Mouse (Mus musculus): ENCODE measurements around the gene Sac3d1. TPM values are rescaled to one million over a fixed set of nuclear protein-coding genes. Genes with fewer than 3 reads are reported as not detected.

Sac3d1 gene
- polyA plus RNA-seq, 1 experiment: 5.7 TPM

DNA sequence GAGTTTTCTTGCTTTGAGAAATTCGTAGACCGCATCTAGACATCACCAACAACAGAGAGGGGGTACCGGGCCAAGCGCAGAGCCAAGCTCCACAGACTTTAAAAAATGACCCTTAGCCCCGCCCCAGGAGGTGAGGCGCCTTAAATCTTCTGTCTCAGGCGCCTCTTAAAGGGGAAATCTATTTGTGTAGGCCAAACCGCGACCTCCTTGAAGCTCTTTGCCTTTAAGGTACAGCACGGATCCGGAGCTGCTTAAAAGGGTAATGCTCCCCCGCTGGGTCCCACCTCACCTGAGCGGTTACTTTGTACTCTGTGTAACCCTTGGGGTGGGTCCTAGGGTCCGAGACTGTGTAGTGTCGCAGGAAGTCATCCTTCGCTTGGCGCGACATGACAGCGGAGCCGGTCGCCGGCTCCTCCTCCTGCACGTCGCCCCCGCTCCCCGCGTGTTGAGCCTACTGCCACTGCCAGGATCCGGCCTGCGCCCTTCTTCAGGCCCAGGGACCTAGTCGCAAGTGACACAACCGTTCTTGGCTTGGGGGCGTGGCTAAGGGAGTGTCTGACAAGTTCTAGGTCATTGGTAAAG, 9.4 kb upstream of the Sac3d1 start, which contains the start of gene Snx15:
TSS of gene Snx15 (minus strand) at position 545 of the 582 bp plus-strand sequence.
- no peaks in the 10 kb centered on the region for H3K4me1 ChIP-seq (ENCODE audit: control insufficient read depth, insufficient read depth, insufficient read length, low read length)
- peak within 1 kb of the TSS; percentile 86 for H3K27ac ChIP-seq (replicated peaks; ENCODE audit: low read depth, low read length)
- peak within 1 kb of the TSS; percentile 68 for H3K4me3 ChIP-seq (ENCODE audit: insufficient read depth, low read depth, low read length)

DNA sequence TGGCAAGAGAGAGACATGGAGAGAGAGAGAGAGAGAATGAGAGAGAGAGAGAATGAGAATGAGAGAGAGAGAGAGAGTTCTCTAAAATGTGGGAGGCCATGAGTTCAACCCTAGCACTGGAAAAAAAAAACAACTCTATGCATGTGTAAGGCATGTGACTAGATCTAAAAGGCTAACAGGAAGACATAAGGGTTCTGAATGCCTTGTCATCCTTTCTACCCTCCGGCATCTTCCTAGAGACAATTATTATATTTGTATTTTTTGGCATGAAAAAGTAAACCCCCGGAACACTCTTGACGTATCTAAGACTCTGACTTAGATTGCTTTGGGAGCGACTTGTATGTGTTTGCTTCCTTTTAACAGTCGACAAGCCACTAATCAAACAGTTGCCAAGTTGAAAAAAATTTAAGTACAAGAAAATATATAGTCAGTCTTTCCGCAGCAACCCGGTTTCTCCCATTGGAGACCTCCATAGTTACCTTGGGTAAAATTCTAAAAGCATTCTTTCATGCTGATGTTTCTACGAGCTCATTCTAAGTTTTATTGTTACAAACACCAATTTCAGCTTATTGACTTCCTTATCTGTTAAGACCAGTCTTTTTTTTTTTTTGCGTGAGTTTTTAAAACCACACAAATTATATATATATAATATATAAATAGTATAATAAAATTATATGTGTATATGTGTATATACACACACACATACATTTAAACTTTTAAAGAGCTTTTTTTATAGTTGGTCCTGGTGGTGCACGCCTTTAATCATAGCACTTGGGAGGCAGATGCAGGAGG, 8.5 kb upstream of the Sac3d1 start:
- Histone ChIP-seq H3K27ac (replicated peaks; ENCODE audit: low read depth, low read length) (no peak overlapping the region; the same call in 1 of the 2 replicates), H3K4me1 (ENCODE audit: control insufficient read depth, insufficient read depth, insufficient read length, low read length) (no peaks in the 10 kb centered on the region), H3K4me3 (ENCODE audit: insufficient read depth, low read depth, low read length) (peak overlapping the region; percentile 68)

DNA sequence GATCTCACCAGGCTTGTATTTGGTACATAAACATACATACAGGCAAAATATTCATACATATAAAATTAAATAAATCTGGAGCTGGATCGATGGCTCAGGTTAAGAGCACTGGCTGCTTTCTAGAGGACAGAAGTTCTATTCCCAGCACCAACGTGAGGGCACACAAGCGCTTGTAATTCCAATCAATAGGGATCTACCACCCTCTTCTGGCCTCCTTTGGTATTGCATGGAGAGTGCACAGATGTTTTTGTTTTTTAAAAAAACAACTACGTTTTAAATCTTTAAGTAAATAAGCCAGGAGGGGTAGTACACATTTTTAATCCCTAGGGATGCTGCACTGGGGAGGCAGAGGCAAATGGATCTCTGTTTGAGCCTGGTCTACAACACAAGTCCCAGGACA, 7.8 kb upstream of the Sac3d1 start:
- H3K4me1 ChIP-seq (ENCODE audit: control insufficient read depth, insufficient read depth, insufficient read length, low read length): no peaks in the 10 kb centered on the region
- no peak overlapping the region for H3K27ac ChIP-seq (replicated peaks; ENCODE audit: low read depth, low read length)

DNA sequence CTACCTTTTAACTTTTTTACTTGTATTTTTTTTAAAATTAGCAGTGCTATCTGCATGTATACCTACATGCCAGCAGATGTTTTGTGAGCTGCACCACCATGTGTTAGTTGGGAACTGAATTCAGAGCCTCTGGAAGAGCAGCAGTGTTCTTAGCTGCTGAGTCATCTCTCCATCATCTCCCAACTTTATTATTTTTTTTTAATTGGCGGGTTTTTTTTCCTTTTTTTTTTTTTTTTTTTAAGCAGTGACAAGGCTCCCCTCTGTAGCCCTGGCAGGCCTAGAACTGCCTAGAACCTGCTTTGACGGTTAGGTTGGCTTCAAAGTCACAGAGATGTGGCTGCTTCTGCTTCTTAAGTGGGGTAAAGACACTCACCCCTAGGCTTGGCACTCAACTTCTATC, 6.4 kb upstream of the Sac3d1 start:
- Histone ChIP-seq H3K4me3 (ENCODE audit: insufficient read depth, low read depth, low read length) (no peak overlapping the region), H3K4me1 (ENCODE audit: control insufficient read depth, insufficient read depth, insufficient read length, low read length) (no peaks in the 10 kb centered on the region), H3K27ac (replicated peaks; ENCODE audit: low read depth, low read length) (no peak overlapping the region)

More for the DNA sequence above, 7.8 kb upstream of the Sac3d1 start:
- no peak overlapping the region for H3K4me3 ChIP-seq (ENCODE audit: insufficient read depth, low read depth, low read length)

DNA sequence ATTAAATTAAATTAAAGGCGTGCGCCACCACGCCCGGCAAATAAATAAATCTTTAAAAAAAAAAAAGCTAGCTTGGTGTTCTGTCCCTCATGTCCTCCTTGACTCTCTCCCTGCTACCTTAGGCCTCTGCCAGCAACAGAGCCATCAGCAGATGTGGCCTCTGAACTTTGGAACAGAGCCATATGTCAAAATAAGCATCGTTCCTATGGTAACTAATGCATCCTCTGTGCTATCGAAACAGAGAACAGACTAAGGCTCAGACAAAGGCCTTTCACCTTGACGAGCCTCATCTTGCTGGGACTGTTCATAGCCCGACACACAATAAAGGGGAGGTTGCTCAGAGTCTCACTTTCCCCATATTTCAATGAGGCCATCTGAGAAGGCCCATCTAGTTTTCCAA, 4.9 kb upstream of the Sac3d1 start:
- Histone ChIP-seq H3K27ac (replicated peaks; ENCODE audit: low read depth, low read length) (no peak overlapping the region), H3K4me3 (ENCODE audit: insufficient read depth, low read depth, low read length) (no peak overlapping the region), H3K4me1 (ENCODE audit: control insufficient read depth, insufficient read depth, insufficient read length, low read length) (no peaks in the 10 kb centered on the region)

DNA sequence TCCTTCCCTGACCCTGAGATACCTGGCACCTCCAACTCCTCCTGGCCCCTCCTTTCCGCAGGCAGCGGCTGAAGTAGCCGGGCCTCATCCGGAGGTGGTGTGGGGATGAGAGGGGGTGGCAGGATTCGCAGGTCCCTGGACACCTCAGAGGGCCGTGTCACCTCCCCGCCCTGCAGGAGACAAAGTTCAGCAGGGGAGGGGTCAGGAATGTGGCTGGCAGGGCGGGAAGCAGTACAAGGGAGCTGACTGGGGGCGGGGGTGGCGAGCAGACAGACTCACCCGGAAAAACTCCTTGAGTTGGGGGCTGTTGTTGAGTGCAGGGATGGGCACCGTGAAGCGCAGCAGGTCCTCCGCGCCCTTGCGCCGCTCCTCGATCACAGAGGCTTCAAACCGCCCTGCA, 3.3 kb upstream of the Sac3d1 start:
- Histone ChIP-seq H3K4me3 (ENCODE audit: insufficient read depth, low read depth, low read length) (no peak overlapping the region), H3K27ac (replicated peaks; ENCODE audit: low read depth, low read length) (no peak overlapping the region), H3K4me1 (ENCODE audit: control insufficient read depth, insufficient read depth, insufficient read length, low read length) (no peaks in the 10 kb centered on the region)

DNA sequence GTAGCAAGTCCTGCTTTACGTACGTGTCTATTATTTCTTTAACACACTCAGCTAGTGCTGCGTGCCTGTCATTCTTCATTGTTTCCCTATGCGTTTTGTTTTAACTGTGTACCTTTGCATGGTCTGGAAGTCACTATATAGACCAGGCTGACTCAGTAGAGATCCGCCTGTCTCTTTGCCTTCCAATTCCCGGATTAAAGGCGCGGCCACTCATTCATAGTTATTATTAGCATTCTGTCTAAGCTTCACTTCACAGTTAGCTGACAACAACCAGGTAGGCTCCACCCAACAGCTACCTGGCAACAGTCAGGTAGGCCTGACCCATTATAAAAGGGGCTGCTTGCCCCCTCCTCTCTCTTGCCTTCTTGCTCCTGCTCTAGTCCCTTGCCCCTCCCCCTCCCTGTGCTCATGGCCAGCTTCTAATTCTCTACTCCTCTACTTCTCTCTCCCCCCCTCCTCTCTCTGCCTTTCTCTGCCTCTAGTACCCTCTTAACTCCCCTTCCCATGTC, 281 bp upstream of the Sac3d1 start:
- Histone ChIP-seq H3K4me1 (ENCODE audit: control insufficient read depth, insufficient read depth, insufficient read length, low read length) (no peaks in the 10 kb centered on the region; the same call in 1 of the 2 replicates), H3K27ac (replicated peaks; ENCODE audit: low read depth, low read length) (peak overlapping the region; percentile 52), H3K4me3 (ENCODE audit: insufficient read depth, low read depth, low read length) (peak overlapping the region; percentile 84)

DNA sequence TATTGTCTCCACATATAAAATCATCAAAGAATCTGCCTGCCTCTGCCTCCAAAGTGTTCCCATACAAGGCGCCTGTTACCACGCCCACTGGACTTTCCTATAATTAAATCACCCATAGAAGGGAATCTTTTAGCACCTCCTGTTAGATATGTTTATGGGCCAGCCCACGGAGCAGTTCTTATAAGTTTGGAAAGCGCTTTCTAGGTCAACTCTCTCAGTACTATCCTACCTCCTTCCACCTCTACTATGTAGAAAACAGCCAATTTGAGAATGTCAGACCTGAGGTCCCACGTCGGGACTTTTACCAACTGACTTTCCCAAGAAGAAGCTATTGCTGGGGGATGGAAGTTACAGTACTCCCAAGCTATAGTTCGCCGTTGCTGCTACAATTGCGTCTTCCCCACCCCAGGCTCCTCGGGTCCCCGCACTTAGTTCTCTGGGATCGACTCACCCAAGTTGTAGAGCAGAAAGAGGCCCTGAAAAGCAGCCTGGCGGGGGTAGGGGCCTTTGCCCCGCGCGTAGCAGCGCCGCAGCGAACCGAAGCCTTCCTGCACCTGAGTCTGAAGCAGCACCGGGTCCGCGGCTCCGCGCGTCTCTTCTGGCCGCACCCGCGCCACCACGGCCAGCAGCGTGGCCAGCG, 984 bp downstream of the Sac3d1 start:
- Histone ChIP-seq H3K27ac (replicated peaks; ENCODE audit: low read depth, low read length) (no peak overlapping the region), H3K4me3 (ENCODE audit: insufficient read depth, low read depth, low read length) (peak overlapping the region; percentile 84), H3K4me1 (ENCODE audit: control insufficient read depth, insufficient read depth, insufficient read length, low read length) (no peaks in the 10 kb centered on the region; the same call in 1 of the 2 replicates)

DNA sequence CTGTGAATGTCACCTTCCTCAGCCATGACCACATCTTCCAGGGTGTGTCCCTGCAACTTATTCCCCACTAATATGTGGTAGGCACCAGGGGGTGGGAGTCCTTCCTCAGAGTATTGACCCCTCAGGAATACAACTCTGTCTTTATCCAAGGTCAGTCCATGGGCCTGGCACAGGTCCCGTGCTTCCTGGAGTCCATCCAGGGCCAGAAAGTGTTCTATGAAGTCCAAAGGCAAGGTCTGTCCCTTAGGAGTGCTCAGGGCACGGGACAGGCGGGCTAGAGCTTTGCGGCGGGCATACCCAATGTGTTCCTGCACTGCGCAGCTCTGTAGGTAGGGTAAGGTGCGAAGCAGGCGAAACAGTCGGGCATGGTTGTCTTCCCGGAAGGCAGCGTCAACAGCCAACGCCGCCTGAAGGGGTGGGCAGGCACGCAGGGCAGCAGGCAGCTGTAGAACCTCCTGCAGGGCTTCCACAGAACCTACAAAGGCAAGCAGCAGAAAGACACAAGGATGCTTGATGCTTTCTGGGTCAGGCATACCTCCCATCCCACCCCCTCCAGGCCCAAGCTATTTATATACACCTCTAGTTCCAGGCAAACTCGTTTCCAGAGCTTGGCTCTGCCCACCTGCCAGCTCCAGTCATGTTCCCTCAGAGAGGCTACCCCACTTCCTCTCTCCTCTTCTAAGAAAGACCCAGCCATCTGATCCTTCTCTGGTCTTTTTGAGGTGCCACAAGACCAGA, 2.2 kb downstream of the Sac3d1 start:
- Histone ChIP-seq H3K4me1 (ENCODE audit: control insufficient read depth, insufficient read depth, insufficient read length, low read length) (no peaks in the 10 kb centered on the region; the same call in 1 of the 2 replicates), H3K4me3 (ENCODE audit: insufficient read depth, low read depth, low read length) (no peak overlapping the region), H3K27ac (replicated peaks; ENCODE audit: low read depth, low read length) (no peak overlapping the region)

DNA sequence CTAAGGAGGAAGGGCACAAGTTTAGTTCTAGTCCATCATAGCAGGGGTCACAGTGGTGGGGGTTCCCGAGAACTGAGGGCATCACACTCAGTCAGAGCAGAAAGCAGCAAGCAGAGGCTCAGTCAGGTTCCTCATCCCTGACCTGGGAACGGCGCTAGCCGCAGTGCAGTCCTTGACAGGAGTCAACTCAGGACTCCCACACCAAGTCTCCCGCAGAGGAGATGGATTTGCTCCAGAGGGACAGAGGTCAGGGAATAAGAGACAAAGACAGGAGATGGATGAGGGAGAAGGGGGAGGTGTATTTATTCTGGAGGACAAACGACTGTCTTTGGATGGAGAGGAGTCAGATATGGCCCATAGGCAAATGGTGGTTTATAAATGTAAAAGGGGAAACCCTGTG, 5.3 kb downstream of the Sac3d1 start:
- no peak overlapping the region for H3K4me3 ChIP-seq (ENCODE audit: insufficient read depth, low read depth, low read length)
- H3K27ac ChIP-seq (replicated peaks; ENCODE audit: low read depth, low read length): no peak overlapping the region
- H3K4me1 ChIP-seq (ENCODE audit: control insufficient read depth, insufficient read depth, insufficient read length, low read length): no peaks in the 10 kb centered on the region; the same call in 1 of the 2 replicates

DNA sequence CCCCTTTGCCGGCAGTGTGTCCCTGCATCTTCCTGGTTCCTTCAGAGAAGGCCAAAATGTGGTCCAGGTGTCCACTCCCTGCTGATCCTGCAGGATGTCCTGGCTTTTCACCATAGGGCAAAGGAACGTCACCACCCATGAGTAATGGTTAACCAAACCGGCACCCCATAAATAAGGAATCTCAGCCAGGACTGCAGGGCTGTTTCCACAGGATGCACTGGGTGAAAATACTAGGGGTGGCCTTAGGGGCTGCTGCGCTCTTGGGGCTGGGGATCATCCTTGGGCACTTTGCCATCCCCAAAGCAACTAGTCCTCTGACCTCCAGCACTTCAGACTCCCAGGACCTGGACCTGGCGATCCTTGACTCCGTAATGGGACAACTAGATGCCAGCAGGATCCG, 12.9 kb downstream of the Sac3d1 start, which contains the start of gene Naaladl1:
TSS of gene Naaladl1 (plus strand) at position 197 of the 400 bp plus-strand sequence.
- Histone ChIP-seq H3K27ac (replicated peaks; ENCODE audit: low read depth, low read length) (no peak within 1 kb of the TSS), H3K4me3 (ENCODE audit: insufficient read depth, low read depth, low read length) (no peak within 1 kb of the TSS), H3K4me1 (ENCODE audit: control insufficient read depth, insufficient read depth, insufficient read length, low read length) (no peaks in the 10 kb centered on the region)

DNA sequence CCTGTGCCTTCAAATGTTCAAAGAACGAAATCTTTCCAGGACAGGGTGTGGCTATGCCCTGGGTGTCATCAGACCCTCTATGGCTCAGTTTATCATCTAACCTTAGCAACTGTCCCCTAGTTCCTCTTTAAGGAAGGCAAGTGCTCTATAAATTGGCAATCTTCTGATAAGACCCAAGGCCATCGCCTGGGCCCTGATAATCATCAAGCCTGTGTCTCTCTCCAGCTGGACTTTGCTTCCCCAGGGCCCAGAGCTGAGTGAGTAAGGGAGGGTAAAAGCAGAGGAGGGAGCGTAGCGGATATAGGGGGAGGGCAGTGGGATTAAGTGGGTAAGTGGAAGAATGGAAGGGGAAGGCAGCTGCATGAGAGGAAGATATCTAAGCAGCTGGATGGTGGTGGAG, 14.0 kb downstream of the Sac3d1 start:
- Histone ChIP-seq H3K4me3 (ENCODE audit: insufficient read depth, low read depth, low read length) (no peak overlapping the region), H3K27ac (replicated peaks; ENCODE audit: low read depth, low read length) (no peak overlapping the region), H3K4me1 (ENCODE audit: control insufficient read depth, insufficient read depth, insufficient read length, low read length) (no peaks in the 10 kb centered on the region)

DNA sequence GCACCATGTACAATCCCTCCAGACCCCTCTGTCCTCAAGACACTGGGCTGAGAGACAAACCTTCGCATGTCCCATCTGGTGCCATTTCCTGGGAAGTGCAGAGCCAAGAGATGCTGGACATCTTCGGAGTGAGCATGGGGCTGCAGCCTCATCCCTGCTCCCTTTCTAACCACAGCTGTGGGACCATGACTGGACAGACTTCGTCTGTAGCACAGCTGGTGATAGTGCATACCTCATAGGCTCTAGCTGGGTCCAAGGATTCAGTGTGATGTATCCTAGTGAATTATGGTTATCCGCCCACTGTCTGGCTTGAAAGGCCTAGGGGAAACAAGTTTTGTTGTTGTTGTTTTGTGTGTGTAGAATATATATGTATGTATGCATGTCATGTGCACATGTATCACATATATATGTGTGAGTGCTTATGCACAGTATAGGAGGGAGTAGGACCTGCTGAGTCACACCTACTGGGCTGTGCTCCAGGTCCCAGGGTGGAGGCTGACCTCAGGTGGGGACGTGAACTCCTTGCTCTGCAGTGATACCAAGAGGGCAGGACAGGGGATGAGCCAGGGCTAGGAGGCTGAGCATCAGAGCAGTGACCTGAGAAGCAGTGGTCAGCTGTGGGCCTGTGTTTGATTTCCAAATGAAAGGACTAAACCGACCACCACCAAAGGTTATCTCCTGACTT, 16.1 kb downstream of the Sac3d1 start:
- Histone ChIP-seq H3K4me1 (ENCODE audit: control insufficient read depth, insufficient read depth, insufficient read length, low read length) (no peaks in the 10 kb centered on the region), H3K27ac (replicated peaks; ENCODE audit: low read depth, low read length) (no peak overlapping the region), H3K4me3 (ENCODE audit: insufficient read depth, low read depth, low read length) (no peak overlapping the region)

DNA sequence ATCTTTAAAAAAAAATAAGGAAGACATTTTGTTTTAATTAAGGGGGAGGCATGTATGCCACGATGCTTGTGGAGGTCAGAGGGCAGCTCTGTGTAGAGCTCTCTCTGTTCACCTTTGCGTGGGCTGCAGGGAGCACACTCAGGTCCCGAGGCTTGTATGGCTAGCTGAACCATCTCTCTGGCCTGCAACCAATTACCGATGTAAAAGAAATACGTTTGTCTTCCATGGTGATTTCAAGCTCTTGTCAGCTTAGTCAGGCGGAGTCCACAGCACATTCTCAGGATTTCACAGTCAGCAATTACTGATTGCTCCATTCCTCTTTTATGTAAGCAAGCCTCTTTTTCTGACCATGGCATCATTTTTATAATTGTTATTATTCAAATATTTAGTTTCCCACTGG, 17.3 kb downstream of the Sac3d1 start:
- no peak overlapping the region for H3K27ac ChIP-seq (replicated peaks; ENCODE audit: low read depth, low read length)
- no peak overlapping the region for H3K4me3 ChIP-seq (ENCODE audit: insufficient read depth, low read depth, low read length)
- no peaks in the 10 kb centered on the region for H3K4me1 ChIP-seq (ENCODE audit: control insufficient read depth, insufficient read depth, insufficient read length, low read length)
